Mouse (Mus musculus) C2C12 (cell line): ENCODE results near the gene Eln.

Source experiments
- CTCF ChIP-seq: IDR thresholded peaks from one replicate; pipeline ENCODE4 v1.5.1; 2011; ENCODE audit not compliant: control insufficient read depth, insufficient read depth, insufficient read length
- MAX ChIP-seq: IDR thresholded peaks from one replicate; pipeline ENCODE4 v1.6.1; 2011; ENCODE audit warnings: mild to moderate bottlenecking, control low read depth

DNA sequence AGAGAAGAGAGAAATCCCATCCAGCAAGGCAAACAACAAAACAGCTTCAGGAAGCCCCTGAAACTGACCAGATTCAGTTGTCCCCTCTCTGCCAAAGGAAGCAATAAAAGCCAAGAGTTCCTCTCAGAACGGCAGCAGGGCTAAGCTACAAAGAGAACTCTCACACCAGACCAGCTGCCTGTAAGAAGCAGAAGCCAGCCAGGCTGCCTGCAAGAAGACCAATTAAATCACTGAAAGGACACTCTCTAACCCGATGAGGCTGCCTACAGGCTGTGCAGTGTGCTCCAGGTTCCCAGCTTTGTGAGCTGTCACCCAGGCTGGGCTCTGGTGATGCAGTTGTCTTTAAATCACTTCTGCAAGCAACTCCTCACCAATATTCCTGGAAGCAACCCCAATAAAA is 63.3 kb downstream of the Eln start:
- TF ChIP-seq CTCF (no peak), MAX (no peak)
